Comparison of ENCODE assay signal across 8 mouse cellular contexts in genomic region chr2:131174700-131175099, GRCm38 (mm10). TPM values are rescaled to one million over a fixed set of nuclear protein-coding genes. Genes with fewer than 3 reads are reported as not detected.
DNase-seq lines count a peak whose midpoint lies in the region; ATAC-seq and TF ChIP-seq lines count a peak whose summit lies in the region.

No protein-coding gene starts in this region.

- DNase-seq in CD8-positive naive resting alpha-beta T cell, adult 2 months (ENCODE audit: low read depth in 2 of 2, low spot score in 2 of 2), result peak; percentile 46 to 73
- DNase-seq in adrenal gland, postnatal 36 days, result peak; percentile 62 to 73
- DNase-seq in kidney, postnatal 10 days, result peak; percentile 72
- peak; percentile 68 to 74 (median 71) for DNase-seq in liver, embryonic 14.5 days (ENCODE audit: low read depth in 3 of 3, low spot score in 3 of 3)
- DNase-seq in neural tube, embryonic 11.5 days (ENCODE audit: low spot score), result peak; percentile 67
- DNase-seq in thymus, postnatal 0 days (ENCODE audit: low spot score), result peak; percentile 86

- no peak for TF ChIP-seq EP300 in liver, embryonic 14.5 days (IDR thresholded peaks at IDR 0.05; ENCODE audit: low read depth)

- H3K27ac ChIP-seq in embryonic facial prominence, embryonic 13.5 days, result no peak overlapping the region
- no peak overlapping the region for H3K27ac ChIP-seq in heart, embryonic 13.5 days (replicated peaks)
- no peak overlapping the region for H3K27ac ChIP-seq in liver, embryonic 14.5 days
- H3K27ac ChIP-seq in neural tube, embryonic 11.5 days (ENCODE audit: low read depth, low read length), result no peak overlapping the region

- H3K4me1 ChIP-seq in embryonic facial prominence, embryonic 13.5 days, result peaks cover 71% of the 10 kb centered on the region
- peaks cover 63% of the 10 kb centered on the region for H3K4me1 ChIP-seq in heart, embryonic 13.5 days
- H3K4me1 ChIP-seq in liver, embryonic 14.5 days (replicated peaks; ENCODE audit: control insufficient read depth in 2 of 2, insufficient read depth in 2 of 2, low read length in 1 of 2), result peaks cover 22 to 24% of the 10 kb centered on the region in 2 experiments
- H3K4me1 ChIP-seq in neural tube, embryonic 11.5 days (ENCODE audit: control insufficient read depth, insufficient read depth, low read length), result peaks cover 36% of the 10 kb centered on the region

- no peak for TF ChIP-seq CTCF in liver, embryonic 14.5 days (IDR thresholded peaks at IDR 0.05; ENCODE audit: low read depth)

- H3K9me3 ChIP-seq in embryonic facial prominence, embryonic 13.5 days, result no peaks in the 10 kb centered on the region
- H3K9me3 ChIP-seq in heart, embryonic 13.5 days, result no peaks in the 10 kb centered on the region
- H3K9me3 ChIP-seq in liver, embryonic 14.5 days (ENCODE audit: control insufficient read depth, low read length), result no peaks in the 10 kb centered on the region
- no peaks in the 10 kb centered on the region for H3K9me3 ChIP-seq in neural tube, embryonic 11.5 days (ENCODE audit: control insufficient read depth, low read length)

- ATAC-seq in embryonic facial prominence, embryonic 13.5 days (ENCODE audit: insufficient number of reproducible peaks, insufficient read depth, low FRiP score, low TSS enrichment, low read depth), result no peak
- no peak for ATAC-seq in heart, embryonic 13.5 days (ENCODE audit: extremely low read depth, insufficient number of reproducible peaks, low FRiP score, low TSS enrichment)
- peak; percentile 22; the same call in 1 of the 2 replicates for ATAC-seq in liver, embryonic 14.5 days (ENCODE audit: insufficient read depth)
- ATAC-seq in neural tube, embryonic 11.5 days (ENCODE audit: insufficient read depth, low FRiP score, low TSS enrichment), result peak; percentile 54

- peak overlapping the region; percentile 33; the same call in 1 of the 2 replicates for H3K9ac ChIP-seq in embryonic facial prominence, embryonic 13.5 days
- peak overlapping the region; percentile 68 for H3K9ac ChIP-seq in heart, embryonic 13.5 days
- H3K9ac ChIP-seq in liver, embryonic 14.5 days (replicated peaks), result no peak overlapping the region; the same call in 1 of the 2 replicates
- no peak overlapping the region for H3K9ac ChIP-seq in neural tube, embryonic 11.5 days (ENCODE audit: low read length)

- H3K27me3 ChIP-seq in embryonic facial prominence, embryonic 13.5 days, result peaks cover 38% of the 10 kb centered on the region
- H3K27me3 ChIP-seq in heart, embryonic 13.5 days (replicated peaks), result peaks cover 47% of the 10 kb centered on the region
- H3K27me3 ChIP-seq in liver, embryonic 14.5 days (ENCODE audit: control insufficient read depth, insufficient read depth, low read length), result peaks cover 48% of the 10 kb centered on the region
- H3K27me3 ChIP-seq in neural tube, embryonic 11.5 days (ENCODE audit: control insufficient read depth, insufficient read depth, low read length), result peaks cover 32% of the 10 kb centered on the region

- H3K4me3 ChIP-seq in embryonic facial prominence, embryonic 13.5 days, result peak overlapping the region; percentile 44
- H3K4me3 ChIP-seq in heart, embryonic 13.5 days, result peak overlapping the region; percentile 51
- H3K4me3 ChIP-seq in liver, embryonic 14.5 days (ENCODE audit: insufficient read depth in 1 of 2, low read depth in 2 of 2, low read length in 2 of 2), result peak overlapping the region; percentile 32 to 41; a peak in 3 of 4 replicates
- H3K4me3 ChIP-seq in neural tube, embryonic 11.5 days (ENCODE audit: low read depth, low read length), result peak overlapping the region; percentile 31

- peaks cover 13% of the 10 kb centered on the region for H3K36me3 ChIP-seq in embryonic facial prominence, embryonic 13.5 days
- peaks cover 23% of the 10 kb centered on the region for H3K36me3 ChIP-seq in heart, embryonic 13.5 days
- no peaks in the 10 kb centered on the region; the same call in 1 of the 2 replicates for H3K36me3 ChIP-seq in liver, embryonic 14.5 days (replicated peaks; ENCODE audit: control insufficient read depth, insufficient read depth, low read depth)
- H3K36me3 ChIP-seq in neural tube, embryonic 11.5 days (ENCODE audit: control insufficient read depth, insufficient read depth, low read length), result peaks cover 2% of the 10 kb centered on the region

- H3K4me2 ChIP-seq in embryonic facial prominence, embryonic 13.5 days, result peak overlapping the region; percentile 73
- H3K4me2 ChIP-seq in heart, embryonic 13.5 days, result peak overlapping the region; percentile 82
- H3K4me2 ChIP-seq in liver, embryonic 14.5 days (ENCODE audit: low read depth), result peak overlapping the region; percentile 59
- peak overlapping the region; percentile 74 for H3K4me2 ChIP-seq in neural tube, embryonic 11.5 days (ENCODE audit: low read depth)

- WGBS in embryonic facial prominence, embryonic 13.5 days, result 7% methylated on average over 11 of the region's 11 CpGs
- WGBS in heart, embryonic 13.5 days, result 5% methylated on average over 11 of the region's 11 CpGs
- WGBS in liver, embryonic 14.5 days (ENCODE audit: insufficient replicate concordance), result 2% methylated on average over 11 of the region's 11 CpGs
- 6% methylated on average over 11 of the region's 11 CpGs for WGBS in neural tube, embryonic 11.5 days

RNA-seq across cellular contexts. Expression of gene Cenpb, which starts 5.2 kb away (rescaled TPM):
- total RNA-seq in adrenal gland, postnatal 36 days (2021), result 10 to 100 TPM; 60.0 to 68.2 TPM
- polyA plus RNA-seq in embryonic facial prominence, embryonic 13.5 days (2015; fragmentation: Nextera tagmentation; extraction: Ambion mirVana), result 12.3 and 12.4 TPM in 2 replicates
- 6.8 and 7.0 TPM in 2 replicates for polyA plus RNA-seq in heart, embryonic 13.5 days (2015; fragmentation: Nextera tagmentation; extraction: Ambion mirVana)
- polyA plus RNA-seq in liver, embryonic 14.5 days (2012; rRNA removed), result 11.0 and 12.4 TPM in 2 replicates
- 2.7 and 3.0 TPM in 2 replicates for polyA plus RNA-seq in liver, embryonic 14.5 days (2014; fragmentation: Nextera tagmentation; extraction: Ambion mirVana)
- 10.3 and 10.8 TPM in 2 replicates for polyA plus RNA-seq in neural tube, embryonic 11.5 days (2014; fragmentation: Nextera tagmentation; extraction: Ambion mirVana)
- 5.2 and 7.8 TPM in 2 replicates for polyA plus RNA-seq in thymus, postnatal 0 days (2015; fragmentation: Nextera tagmentation; extraction: Ambion mirVana)

RNA-seq across cellular contexts. Expression of gene Cdc25b, which starts 12.0 kb away (rescaled TPM):
- total RNA-seq in adrenal gland, postnatal 36 days (2021), result 1 to 10 TPM; 5.5 to 5.7 TPM
- 53.8 and 57.5 TPM in 2 replicates for polyA plus RNA-seq in embryonic facial prominence, embryonic 13.5 days (2015; fragmentation: Nextera tagmentation; extraction: Ambion mirVana)
- polyA plus RNA-seq in heart, embryonic 13.5 days (2015; fragmentation: Nextera tagmentation; extraction: Ambion mirVana), result 36.6 and 41.2 TPM in 2 replicates
- polyA plus RNA-seq in liver, embryonic 14.5 days (2012; rRNA removed), result 156 and 166 TPM in 2 replicates
- polyA plus RNA-seq in liver, embryonic 14.5 days (2014; fragmentation: Nextera tagmentation; extraction: Ambion mirVana), result 184 and 209 TPM in 2 replicates
- 108 and 115 TPM in 2 replicates for polyA plus RNA-seq in neural tube, embryonic 11.5 days (2014; fragmentation: Nextera tagmentation; extraction: Ambion mirVana)
- 48.4 and 58.6 TPM in 2 replicates for polyA plus RNA-seq in thymus, postnatal 0 days (2015; fragmentation: Nextera tagmentation; extraction: Ambion mirVana)

RNA-seq across cellular contexts. Expression of gene Spef1, which starts 12.4 kb away (rescaled TPM):
- 1 to 10 TPM; 4.9 to 6.1 TPM for total RNA-seq in adrenal gland, postnatal 36 days (2021)
- 4.4 and 5.1 TPM in 2 replicates for polyA plus RNA-seq in embryonic facial prominence, embryonic 13.5 days (2015; fragmentation: Nextera tagmentation; extraction: Ambion mirVana)
- polyA plus RNA-seq in heart, embryonic 13.5 days (2015; fragmentation: Nextera tagmentation; extraction: Ambion mirVana), result 1.3 and 1.5 TPM in 2 replicates
- 2.2 TPM in 2 replicates for polyA plus RNA-seq in liver, embryonic 14.5 days (2012; rRNA removed)
- polyA plus RNA-seq in liver, embryonic 14.5 days (2014; fragmentation: Nextera tagmentation; extraction: Ambion mirVana), result 1.3 and 1.4 TPM in 2 replicates
- polyA plus RNA-seq in neural tube, embryonic 11.5 days (2014; fragmentation: Nextera tagmentation; extraction: Ambion mirVana), result 5.8 and 6.0 TPM in 2 replicates
- 1.4 and 1.5 TPM in 2 replicates for polyA plus RNA-seq in thymus, postnatal 0 days (2015; fragmentation: Nextera tagmentation; extraction: Ambion mirVana)

RNA-seq across cellular contexts. Expression of gene 1700037H04Rik, which starts 14.8 kb away (rescaled TPM):
- 100 to 1,000 TPM in 1 of 2 experiments, 10 to 100 TPM in 1; 83.7 to 125 TPM for total RNA-seq in adrenal gland, postnatal 36 days (2021)
- 67.5 and 71.4 TPM in 2 replicates for polyA plus RNA-seq in embryonic facial prominence, embryonic 13.5 days (2015; fragmentation: Nextera tagmentation; extraction: Ambion mirVana)
- polyA plus RNA-seq in heart, embryonic 13.5 days (2015; fragmentation: Nextera tagmentation; extraction: Ambion mirVana), result 69.0 and 71.4 TPM in 2 replicates
- polyA plus RNA-seq in liver, embryonic 14.5 days (2012; rRNA removed), result 105 and 125 TPM in 2 replicates
- 129 and 153 TPM in 2 replicates for polyA plus RNA-seq in liver, embryonic 14.5 days (2014; fragmentation: Nextera tagmentation; extraction: Ambion mirVana)
- polyA plus RNA-seq in neural tube, embryonic 11.5 days (2014; fragmentation: Nextera tagmentation; extraction: Ambion mirVana), result 126 and 130 TPM in 2 replicates
- polyA plus RNA-seq in thymus, postnatal 0 days (2015; fragmentation: Nextera tagmentation; extraction: Ambion mirVana), result 47.8 and 50.6 TPM in 2 replicates

RNA-seq across cellular contexts. Expression of gene Ap5s1, which starts 32.2 kb away (rescaled TPM):
- 10 to 100 TPM; 14.0 to 21.1 TPM for total RNA-seq in adrenal gland, postnatal 36 days (2021)
- 26.4 and 28.5 TPM in 2 replicates for polyA plus RNA-seq in embryonic facial prominence, embryonic 13.5 days (2015; fragmentation: Nextera tagmentation; extraction: Ambion mirVana)
- 32.0 and 35.2 TPM in 2 replicates for polyA plus RNA-seq in heart, embryonic 13.5 days (2015; fragmentation: Nextera tagmentation; extraction: Ambion mirVana)
- polyA plus RNA-seq in liver, embryonic 14.5 days (2012; rRNA removed), result 19.5 and 20.0 TPM in 2 replicates
- 13.1 and 17.0 TPM in 2 replicates for polyA plus RNA-seq in liver, embryonic 14.5 days (2014; fragmentation: Nextera tagmentation; extraction: Ambion mirVana)
- 27.6 and 29.0 TPM in 2 replicates for polyA plus RNA-seq in neural tube, embryonic 11.5 days (2014; fragmentation: Nextera tagmentation; extraction: Ambion mirVana)
- polyA plus RNA-seq in thymus, postnatal 0 days (2015; fragmentation: Nextera tagmentation; extraction: Ambion mirVana), result 19.1 and 22.2 TPM in 2 replicates

Comparison
In these comparisons a context has a peak if more than half of its experiments do, and no peak if none do; other contexts are left out.
1. ATAC-seq: peak in liver, embryonic 14.5 days (single experiment) and neural tube, embryonic 11.5 days (single experiment); none in embryonic facial prominence, embryonic 13.5 days (single experiment) and heart, embryonic 13.5 days (single experiment).
2. H3K9ac ChIP-seq: peak in embryonic facial prominence, embryonic 13.5 days (single experiment) and heart, embryonic 13.5 days (single experiment); none in liver, embryonic 14.5 days (single experiment) and neural tube, embryonic 11.5 days (single experiment).
3. Peak in every context shown above with its lines, with median percentiles within 50 percentile points of each other: DNase-seq, H3K4me2 ChIP-seq and H3K4me3 ChIP-seq.